Mouse (Mus musculus) R1 (cell line): ENCODE results near the gene Nuak1.

ENCODE experiments used
- DNase-seq: peaks from one replicate; pipeline ENCODE4 v3.0.0-alpha.2; 2018; ENCODE audit warnings: low read depth, low spot score

The Nuak1 gene

GRCm38 (mm10) chr10:84440541-84441433 lies at the start of gene Nuak1:
TSS of gene Nuak1 (minus strand) at chr10:84440597.
- DNase-seq: peak; percentile 76

- no peak for DNase-seq
Measured at GRCm38 (mm10) chr10:84490115-84490514, 49.7 kb upstream of the Nuak1 start.

GRCm38 (mm10) chr10:84488315-84488714 lies 47.9 kb upstream of the Nuak1 start:
- peak; percentile 82 for DNase-seq

- DNase-seq: no peak
Measured at GRCm38 (mm10) chr10:84484661-84485060, 44.3 kb upstream of the Nuak1 start.

DNA sequence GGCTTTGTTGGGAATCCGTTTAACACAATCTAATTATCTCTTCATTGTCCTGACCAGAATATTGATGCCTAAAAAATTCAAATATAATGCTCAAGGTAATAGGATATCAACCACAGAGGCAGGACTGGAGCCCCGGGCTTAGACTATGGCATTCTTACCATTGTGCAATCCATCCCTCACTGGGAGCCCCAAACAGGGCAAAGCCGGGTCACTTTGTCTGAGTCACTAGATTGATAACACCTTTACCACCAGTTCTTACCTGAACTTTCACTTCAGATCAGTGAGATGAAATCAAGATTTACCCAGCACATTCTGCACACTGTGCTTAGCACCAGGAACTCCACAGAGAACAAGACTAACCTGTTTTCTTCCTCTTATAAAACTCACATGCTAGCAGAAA lies 43.2 kb upstream of the Nuak1 start:
- no peak for DNase-seq

GRCm38 (mm10) chr10:84483069-84483468 lies 42.7 kb upstream of the Nuak1 start:
- no peak for DNase-seq

- DNase-seq: peak; percentile 21
Measured at GRCm38 (mm10) chr10:84482418-84482817, 42.0 kb upstream of the Nuak1 start.

DNA sequence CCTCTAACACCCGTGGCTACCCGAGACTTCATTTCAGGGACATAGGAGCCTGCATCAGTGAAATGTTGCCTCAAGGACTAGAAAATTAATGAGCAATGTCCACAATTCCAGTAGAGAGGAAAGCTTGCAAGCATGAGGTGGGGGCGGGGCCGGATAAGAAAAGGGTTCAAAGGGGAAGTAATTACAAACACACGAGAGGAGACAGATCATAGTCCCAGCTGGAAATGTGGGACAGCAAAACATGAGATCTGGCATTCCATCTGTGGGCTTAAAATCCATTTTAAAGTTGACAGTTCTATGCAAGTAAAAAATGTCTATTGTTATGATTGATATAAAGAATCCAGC lies 40.9 kb upstream of the Nuak1 start:
- DNase-seq: no peak

GRCm38 (mm10) chr10:84480667-84481326 lies 40.4 kb upstream of the Nuak1 start:
- no peak for DNase-seq

DNA sequence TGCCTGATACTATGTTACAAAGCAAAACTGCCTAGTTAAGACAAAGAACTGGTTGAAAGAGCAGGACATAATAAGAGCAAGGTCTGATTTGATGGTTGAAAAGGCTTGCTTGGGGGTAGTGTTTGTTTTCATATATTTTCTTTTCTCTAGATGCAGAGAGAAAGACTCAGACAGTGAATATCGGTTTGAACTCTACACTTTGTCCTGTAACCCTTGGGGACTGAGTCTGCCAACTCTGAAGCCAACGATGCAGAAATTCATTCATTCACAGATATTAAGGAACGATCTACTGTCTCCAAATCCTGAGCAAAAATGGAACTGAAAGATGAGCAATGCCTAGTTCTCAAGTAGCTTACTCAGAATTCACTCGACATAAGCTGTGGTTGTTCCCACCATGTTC lies 39.7 kb upstream of the Nuak1 start:
- DNase-seq: no peak

GRCm38 (mm10) chr10:84477613-84478076 lies 37.2 kb upstream of the Nuak1 start:
- peak; percentile 43 for DNase-seq

DNA sequence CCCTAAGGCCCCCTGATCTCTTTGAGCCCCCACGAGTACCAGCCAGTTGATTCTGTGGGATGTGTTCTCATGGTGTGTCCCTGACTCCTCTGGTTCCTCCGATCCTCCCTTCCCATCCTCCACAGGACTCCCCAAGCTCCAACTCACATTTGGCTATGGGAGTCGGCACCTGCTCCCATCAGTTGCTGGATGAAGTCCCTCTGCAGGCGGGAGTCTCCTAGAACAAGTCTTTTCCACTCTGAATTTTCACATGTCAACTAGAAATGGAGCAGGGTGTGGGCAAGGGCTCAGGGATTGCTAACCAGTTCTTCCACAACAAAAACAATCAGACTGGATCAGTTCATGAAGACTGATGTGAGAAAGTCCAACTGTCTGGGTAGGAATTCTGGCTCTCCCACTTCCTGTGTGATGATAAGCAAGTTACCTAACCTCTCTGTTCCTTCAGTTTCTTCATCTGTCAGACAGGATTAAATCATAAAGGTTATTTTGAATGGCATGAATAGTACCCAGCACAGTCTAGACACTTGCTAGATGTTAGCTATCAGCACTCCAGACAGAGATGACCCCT lies 36.7 kb upstream of the Nuak1 start:
- no peak for DNase-seq

DNA sequence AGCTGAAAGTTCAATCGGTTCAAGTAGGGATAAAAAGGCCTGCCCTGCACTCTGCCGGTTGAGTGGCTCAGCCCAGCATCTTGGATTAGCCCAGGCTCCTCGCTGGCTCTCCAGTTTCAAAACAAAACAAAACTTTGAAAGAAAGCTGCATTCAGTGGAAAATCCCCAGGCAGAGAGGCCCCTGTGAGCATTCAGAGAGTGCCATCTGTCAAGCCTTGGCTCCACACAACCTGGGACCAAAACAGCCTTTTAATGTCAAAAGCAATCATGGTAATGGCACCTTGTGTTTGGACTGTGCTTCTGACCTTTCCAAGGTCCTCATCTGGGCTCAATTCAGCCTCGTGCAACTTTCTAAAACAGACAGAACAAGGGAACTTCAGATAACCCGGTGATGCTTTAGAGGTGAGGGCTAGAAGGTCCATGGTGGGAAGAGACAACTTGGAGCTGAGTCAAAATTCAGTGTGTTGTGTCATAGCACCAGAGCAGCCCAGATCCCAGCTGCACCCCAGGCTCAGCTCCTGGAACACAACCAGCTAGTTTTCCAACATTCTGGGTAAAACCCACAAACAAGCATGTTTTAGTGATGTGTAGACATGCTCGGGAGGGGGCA lies 27.3 kb upstream of the Nuak1 start:
- no peak for DNase-seq

GRCm38 (mm10) chr10:84465511-84465910 lies 25.1 kb upstream of the Nuak1 start:
- DNase-seq: no peak

DNA sequence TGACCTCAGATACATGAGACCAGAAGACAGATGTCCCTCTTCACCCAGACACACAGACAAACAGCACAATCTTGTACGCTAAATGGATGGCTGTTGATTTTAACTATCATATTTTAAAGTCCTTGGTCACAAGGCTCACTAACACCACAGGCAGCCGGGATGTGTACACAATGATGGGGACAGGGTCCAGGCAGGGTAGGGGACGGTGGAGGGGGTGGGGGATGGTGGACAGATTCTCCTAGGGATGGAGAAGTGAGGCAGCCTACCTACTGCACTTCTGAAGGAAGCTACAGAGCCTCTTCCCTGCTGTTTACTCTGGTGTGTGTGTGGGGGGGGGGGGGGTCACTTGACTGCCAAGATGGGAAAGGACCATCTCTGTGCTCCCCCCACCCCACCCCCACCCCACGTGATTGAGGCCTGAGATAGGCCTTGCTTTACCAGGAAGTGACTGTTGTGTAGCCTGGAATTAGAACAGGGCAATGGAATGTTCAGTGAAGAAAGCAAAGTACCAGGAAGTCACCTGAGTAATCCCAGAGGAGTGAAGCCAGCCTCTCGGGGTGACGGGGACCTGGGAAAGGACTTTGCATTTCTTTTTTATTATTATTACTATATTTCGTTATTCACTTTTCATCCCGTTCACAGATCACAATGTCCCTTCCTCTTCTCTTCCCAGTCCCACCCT lies 20.2 kb upstream of the Nuak1 start:
- no peak for DNase-seq

GRCm38 (mm10) chr10:84458094-84458493 lies 17.7 kb upstream of the Nuak1 start:
- DNase-seq: peak; percentile 30

DNA sequence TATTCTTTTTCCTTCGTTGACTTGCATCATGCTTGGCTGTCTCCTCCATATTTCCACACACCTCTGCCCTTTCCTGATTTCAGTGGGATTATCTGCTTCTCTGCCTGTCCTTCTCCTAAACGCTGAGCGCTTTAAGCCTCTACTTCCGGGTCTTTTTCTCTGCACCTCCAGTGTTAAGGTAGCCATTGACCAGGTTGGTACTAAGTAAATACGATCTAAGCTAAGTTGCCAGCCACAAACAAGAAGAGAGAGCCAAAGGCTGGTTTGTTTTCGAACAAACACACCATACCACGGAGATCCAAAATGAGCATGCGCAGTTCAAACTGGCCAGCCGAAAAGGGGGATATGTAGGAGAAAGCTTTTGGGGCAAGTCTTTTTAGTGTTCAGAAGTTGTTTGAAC lies 17.1 kb upstream of the Nuak1 start:
- DNase-seq: no peak

- DNase-seq: no peak
Measured at GRCm38 (mm10) chr10:84456632-84457320, 16.4 kb upstream of the Nuak1 start.

- no peak for DNase-seq
Measured at GRCm38 (mm10) chr10:84451883-84452282, 11.5 kb upstream of the Nuak1 start.

- peak; percentile 81 for DNase-seq
Measured at GRCm38 (mm10) chr10:84450654-84451053, 10.3 kb upstream of the Nuak1 start.

- no peak for DNase-seq
Measured at GRCm38 (mm10) chr10:84449733-84450132, 9.3 kb upstream of the Nuak1 start.
